Mouse (Mus musculus) testis, postnatal 14 days (tissue): ENCODE results near the gene Gnptab.

ENCODE experiments used
- DNase-seq: peaks from one replicate; pipeline ENCODE4 v3.0.0; 2021; ENCODE audit warnings: low spot score

The Gnptab gene

DNA sequence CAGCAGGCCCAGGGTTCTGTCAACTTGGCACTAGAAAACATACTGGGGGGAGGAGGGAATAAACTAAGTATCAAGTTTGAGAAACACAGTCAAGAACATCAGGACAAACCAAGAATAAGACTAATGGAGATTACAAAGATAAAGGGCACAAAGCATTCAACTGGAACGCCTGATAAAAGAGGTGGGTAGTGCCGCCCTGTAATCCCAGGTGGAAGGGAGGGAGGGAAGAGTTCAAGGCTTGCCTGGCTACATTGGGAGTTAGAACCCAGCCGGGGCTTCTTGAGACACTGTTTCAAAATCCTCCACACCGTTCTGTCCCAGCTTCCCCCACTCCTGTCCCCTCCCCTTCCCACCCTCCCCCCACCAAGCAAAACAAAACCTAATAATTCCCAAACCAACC lies 1.3 kb upstream of the Gnptab start:
- peak; percentile 83 for DNase-seq

DNA sequence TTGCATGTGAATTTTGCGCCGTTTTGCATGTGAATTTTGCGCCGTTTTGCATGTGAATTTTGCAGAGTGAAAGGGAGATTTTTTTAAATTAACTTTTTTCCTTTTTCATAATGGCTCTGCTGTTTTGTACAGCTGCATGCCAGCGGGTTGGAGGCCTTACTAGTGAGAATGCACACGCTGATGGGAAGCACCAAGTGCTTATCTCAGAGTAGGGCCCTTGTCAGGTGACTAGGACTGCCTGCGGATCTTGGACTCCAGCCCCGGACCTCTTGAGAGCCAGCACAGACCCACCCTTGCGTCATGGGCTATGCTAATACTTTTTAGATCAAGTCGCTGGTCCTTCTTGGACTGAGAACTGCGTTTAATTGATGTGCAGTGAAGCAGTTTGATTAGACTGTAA lies 1.1 kb downstream of the Gnptab start:
- peak; percentile 40 for DNase-seq

- DNase-seq = no peak
Measured at GRCm38 (mm10) chr10:88380430-88381060, 1.6 kb downstream of the Gnptab start.

GRCm38 (mm10) chr10:88381286-88381685 lies 2.4 kb downstream of the Gnptab start:
- no peak for DNase-seq

DNA sequence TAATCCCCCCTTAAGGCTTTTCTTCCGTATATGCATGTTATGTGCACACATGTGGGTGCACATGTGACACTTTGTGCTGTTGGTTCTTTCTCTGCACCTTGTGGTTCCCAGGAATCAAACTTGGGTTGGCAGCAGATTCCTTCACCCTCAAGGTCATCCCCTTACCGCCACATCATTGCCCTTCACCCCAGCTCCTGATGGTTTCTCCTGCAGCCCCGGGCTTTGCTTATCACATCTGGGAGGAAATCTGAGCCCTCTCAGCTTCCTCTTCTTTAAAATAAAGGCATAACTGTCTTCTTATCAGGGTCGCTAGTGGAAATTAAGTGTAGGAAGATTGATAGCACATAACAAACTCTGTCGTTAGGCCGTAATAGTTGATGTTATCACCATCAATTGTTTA lies 3.1 kb downstream of the Gnptab start:
- no peak for DNase-seq

DNA sequence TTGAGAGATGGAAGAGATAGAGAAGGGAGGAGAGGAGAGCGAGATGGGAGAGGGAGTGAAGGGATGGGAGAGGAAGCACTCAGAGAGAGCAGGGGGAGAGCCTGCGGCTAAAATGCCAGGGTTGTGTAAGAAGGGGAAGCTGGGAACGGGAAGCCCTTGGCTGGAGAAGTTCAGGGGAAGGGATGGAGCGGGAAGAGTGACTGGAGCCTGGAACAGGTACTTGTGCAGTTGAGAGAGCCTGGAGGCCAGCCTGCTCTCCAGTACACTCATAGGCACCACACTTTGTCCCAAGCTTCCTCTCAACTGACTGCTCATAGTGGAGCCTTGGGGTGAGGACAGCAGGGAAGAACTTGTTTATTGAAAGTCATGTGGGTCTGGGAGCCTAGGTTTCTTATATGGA lies 4.5 kb downstream of the Gnptab start:
- DNase-seq = no peak

DNA sequence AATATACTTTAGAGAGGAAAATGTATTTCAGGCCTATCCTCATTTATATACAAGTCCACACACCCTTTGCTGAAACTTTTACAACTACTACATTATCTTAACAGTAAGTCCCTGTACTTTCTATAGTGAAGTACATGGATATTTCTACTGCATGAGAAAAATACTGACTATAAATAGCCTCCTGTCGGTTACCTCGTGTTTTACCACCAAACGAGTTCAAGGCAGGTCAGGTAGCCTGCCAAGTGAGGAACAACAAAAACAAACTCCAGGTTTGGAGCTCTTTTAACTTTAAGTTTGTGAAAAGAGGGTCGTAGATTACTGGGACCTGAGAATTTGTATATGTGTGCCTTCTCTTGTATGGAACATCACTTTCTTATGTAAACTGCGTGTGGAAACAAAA lies 5.1 kb downstream of the Gnptab start:
- no peak for DNase-seq

- no peak for DNase-seq
Measured at GRCm38 (mm10) chr10:88385290-88385689, 6.4 kb downstream of the Gnptab start.

- no peak for DNase-seq
Measured at GRCm38 (mm10) chr10:88385758-88386157, 6.8 kb downstream of the Gnptab start.

- DNase-seq = no peak
Measured at GRCm38 (mm10) chr10:88386251-88386650, 7.3 kb downstream of the Gnptab start.

- DNase-seq = no peak
Measured at GRCm38 (mm10) chr10:88389576-88389975, 10.6 kb downstream of the Gnptab start.

- DNase-seq = no peak
Measured at GRCm38 (mm10) chr10:88390096-88390790, 11.3 kb downstream of the Gnptab start.

GRCm38 (mm10) chr10:88391495-88391894 lies 12.6 kb downstream of the Gnptab start:
- no peak for DNase-seq

- DNase-seq = no peak
Measured at GRCm38 (mm10) chr10:88392181-88392847, 13.4 kb downstream of the Gnptab start.

- no peak for DNase-seq
Measured at GRCm38 (mm10) chr10:88398668-88399243, 19.8 kb downstream of the Gnptab start.

- DNase-seq = no peak
Measured at GRCm38 (mm10) chr10:88399271-88399670, 20.3 kb downstream of the Gnptab start.

- DNase-seq = no peak
Measured at GRCm38 (mm10) chr10:88403021-88403420, 24.1 kb downstream of the Gnptab start.

- DNase-seq = no peak
Measured at GRCm38 (mm10) chr10:88404220-88404619, 25.3 kb downstream of the Gnptab start.

DNA sequence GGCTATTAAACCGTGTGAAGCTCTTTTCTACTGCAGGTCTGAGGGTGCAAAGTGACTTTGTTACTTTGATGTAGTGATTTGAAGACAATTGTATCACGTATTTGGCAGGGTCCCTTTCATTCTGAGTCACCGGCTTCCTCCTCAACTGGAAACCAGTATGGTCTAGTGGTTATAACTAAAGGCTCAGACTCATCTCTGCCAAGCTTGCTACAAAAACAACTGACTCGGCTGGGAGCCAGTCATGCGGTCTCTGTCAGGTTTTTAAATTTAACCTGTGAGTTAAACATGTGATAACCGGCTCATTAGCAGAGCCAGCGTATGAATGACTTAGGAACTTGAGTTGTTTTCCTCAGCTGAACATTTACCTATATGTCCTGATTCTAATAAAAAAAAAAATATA lies 26.9 kb downstream of the Gnptab start:
- no peak for DNase-seq

DNA sequence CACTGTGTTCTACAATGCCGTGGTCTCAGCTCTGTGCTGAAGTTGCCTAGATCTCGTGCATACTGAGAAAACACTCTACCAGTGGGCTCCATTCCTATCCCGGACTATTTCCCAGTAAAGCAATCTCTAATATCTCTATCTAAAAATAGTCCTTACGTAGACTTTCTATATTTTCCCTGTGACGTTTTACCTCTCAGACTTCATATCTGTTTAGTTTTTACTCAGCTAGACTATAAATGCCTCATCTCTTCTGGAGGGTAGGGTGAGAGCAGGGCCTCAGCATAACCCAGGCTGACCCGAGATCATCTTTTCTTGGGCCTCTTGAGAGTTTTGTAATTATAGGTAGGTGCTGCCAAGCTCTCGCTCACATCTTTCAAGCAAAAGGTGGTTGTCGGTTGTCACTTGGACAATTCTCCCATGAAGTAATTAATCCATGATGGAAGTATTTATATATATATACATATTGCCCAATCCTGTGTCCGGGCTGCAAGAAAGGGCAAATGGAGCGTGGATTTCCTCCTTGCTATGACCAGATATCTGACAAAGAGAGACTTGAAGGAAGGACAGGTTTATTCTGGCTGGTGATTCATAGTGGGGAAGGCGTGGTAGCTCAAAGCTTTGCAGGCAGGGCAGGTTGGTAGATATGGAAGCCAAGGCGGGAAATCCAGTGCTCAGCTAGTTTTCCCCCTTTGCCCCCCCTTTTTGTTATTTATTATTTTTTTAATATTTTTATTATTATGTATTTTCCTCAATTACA lies 29.1 kb downstream of the Gnptab start:
- no peak for DNase-seq

GRCm38 (mm10) chr10:88409751-88410150 lies 30.8 kb downstream of the Gnptab start:
- DNase-seq = no peak

DNA sequence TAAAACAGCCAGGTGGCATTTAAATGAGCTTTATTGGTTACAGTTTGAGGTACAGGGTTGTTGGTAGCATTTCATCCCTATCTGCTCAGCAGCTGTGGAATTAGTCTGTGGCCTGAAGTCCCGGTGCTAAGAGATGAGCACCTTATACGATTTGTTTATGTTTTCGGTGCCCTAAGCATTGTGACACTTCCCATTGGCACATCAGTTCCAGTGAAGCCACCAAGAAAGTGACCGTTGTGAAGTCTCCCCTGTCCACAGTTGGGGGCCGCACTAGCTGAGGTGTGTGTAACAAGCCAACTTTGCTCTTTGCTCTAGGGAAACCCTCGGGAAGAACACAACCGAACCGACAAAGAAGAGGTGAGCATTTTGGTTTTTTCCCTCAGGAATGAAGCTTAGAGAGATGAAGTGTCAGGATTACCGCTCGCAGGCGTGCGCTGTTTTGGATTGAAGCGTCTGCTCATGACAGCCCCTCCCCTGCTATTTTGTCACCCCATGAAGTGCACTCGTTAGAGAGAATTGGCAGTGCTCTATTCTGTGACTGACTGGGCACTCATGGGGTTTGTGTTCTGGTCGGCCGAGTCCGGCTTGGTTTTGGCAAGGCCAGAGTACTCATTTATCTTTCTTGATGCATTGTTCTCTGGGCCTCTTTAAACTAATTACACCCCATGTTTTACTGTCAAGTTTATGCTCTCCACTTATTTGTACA lies 33.5 kb downstream of the Gnptab start:
- no peak for DNase-seq
